Mouse (Mus musculus) gastrocnemius, postnatal 10 days (tissue): Measurements from ENCODE around the gene Faap20. TPM values are rescaled to one million over a fixed set of nuclear protein-coding genes. Genes with fewer than 3 reads are reported as not detected.
A peak's percentile ranks its signal among the peaks of the same experiment; 100 is the strongest.

Source experiments
- DNase-seq: peaks from one replicate; pipeline ENCODE4 v3.0.0; 2021; ENCODE audit warnings: mixed read lengths
- total RNA-seq, 2 experiments: library from RNA; stranded (reverse); gene quantifications; 2 replicates each; pipeline ENCODE4 v1.2.3; 2021

Faap20 gene
- total RNA-seq, 2 experiments from 2014 or later, result 18.9 to 26.4 TPM

DNA sequence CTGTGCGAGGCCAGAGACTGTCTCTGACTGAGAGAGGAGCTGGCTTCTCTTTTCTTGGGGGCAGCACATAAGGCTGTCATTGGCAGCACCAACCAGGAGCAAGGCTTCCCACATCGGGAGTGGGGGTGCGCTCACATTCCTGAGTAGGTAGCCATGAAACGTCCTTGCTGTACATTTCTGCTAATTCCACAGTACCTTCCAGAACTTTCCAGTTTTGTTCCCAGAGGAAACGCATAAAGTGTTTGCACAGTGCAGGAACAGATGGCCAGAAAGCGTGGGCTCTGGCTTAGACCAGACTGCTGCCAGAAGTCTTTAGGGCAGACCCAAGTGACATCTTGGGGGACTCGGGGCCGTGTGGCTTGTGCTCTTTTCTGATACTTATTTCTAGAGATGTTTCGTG is 34.0 kb downstream of the Faap20 start:
- no peak for DNase-seq

DNA sequence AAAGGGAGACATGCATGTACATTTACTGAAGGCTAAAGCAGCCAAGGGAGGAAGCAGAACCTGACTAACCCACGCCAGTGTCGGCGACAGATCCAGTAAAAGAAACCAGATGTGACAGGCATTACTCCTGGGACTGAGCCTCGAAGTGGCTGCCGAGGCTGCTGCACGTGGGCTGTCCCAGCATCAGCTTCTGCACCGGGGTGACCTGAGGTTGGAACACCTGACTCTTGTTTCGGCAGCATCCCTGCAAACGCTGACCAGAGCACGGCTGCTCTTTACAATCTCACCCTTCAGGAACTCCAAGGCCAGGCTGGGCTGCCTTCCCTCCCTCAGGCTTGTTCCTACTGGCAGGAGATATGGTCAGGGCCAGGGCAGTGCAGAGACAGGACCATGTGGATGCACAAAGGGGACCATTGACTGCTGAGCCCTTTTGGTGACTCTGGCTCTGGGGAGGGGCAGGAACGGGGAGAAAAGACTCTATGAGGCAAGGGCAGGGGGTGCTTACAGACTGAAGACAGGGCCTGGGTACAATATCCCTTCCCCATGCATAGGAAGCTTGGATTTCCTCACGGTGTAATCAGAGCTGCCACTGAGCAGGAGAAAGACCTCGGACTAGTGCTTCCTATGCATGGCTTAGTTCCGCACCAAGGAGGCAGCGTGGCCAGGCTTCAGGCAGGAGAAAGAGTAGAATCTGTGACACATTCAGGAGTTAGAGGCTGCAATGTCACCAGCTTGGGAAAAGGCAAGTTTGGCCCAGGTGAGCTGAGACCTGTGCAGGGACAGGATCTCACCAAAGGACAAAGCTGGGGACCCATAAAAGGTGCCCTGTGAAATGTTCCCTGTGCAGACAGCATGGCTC is 35.1 kb downstream of the Faap20 start:
- no peak for DNase-seq

DNA sequence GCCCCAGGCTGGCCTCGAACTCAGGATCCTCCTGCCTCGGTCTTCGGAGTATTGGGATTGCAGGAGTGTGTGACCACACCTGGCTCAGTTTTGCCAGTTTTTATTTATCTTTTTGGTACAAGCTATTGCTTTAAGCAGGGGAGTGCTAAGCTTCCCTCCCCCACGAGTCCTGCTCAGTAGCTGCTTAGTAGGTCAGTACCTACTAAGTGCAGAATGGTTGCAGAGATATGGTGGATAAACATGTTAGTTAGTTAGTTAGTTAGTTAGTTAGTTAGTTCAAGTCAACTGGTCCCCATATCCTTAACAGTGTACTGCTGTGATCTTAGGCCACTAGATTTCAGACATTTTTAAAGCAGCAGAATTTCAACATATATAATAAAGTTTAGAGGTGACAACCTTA is 36.5 kb downstream of the Faap20 start:
- no peak for DNase-seq

DNA sequence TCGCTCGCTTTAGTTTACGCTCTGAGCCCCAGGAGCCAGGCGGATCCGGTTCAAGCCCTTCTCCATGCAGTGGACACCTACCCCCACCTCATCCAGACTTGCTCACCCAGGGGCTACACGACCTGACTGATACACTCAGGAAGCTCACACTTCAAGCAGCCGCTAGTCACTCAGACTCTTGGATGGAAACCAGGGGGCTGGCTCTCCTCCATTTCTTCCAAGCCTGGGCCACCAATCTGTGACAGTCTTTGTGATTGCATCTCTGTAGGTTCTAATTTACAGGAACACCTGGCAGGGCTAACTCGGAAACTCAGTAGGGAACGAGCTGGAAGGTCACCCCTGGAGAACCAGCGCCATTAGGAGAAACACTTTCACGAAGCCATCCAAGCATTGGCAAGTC is 38.1 kb downstream of the Faap20 start:
- DNase-seq, result no peak

DNA sequence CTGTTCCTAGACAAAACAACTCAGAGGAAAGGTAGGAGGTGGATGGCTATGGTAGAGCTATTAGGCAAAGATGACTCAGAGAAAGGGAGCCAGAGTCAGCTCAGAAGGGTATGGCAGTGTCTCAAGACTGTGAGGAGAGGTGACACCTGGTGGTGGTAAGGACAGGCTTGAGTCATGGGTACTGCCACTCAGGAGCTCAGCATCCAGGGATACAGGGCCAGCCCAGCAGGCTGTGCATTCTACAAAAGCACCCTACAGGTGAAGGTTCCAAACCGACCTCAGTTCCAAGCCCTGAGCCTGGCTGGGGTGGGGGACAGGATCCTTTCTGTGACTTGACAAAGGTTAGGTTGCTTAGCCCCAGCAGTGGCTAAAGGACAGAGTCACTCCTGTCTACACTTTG is 39.0 kb downstream of the Faap20 start:
- no peak for DNase-seq

DNA sequence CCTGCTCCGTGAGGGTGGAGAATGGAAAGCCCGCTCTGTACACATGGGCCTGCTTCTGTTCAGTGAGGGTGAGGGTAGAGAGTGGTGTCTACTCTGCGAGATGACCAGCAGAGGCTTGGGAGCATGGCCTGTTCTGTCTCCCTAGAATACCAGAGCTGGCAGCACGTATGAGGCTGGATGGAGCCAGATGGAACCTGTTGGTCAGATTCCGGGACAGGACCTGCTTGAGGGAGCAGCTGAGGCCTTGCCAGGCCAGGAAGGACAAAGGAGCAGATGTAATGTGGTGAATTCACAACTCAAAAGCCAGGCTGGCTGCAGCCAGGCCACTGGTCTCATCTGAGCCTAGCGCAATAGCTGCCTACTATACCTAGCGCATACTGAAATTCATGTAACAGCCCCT is 40.4 kb downstream of the Faap20 start:
- DNase-seq, result no peak

DNA sequence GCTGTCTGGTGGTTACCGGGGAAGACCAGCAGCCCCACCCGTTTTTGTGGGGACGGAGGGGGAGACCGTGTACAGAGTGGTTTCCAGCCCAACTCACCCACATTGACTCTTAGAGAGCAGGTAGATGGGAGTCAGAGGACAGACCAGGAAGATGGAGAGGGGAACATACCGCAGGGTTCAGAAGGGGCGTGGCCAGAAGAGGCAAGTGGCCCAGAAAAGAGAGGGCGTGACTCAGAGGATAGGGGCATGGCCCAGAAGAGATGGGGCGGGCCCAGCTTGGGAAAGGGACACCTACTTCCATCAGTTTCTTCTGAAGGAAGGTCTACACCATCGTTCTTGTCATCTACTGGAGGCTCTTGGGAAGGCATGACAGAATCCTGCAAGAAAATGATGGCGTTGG is 43.3 kb downstream of the Faap20 start:
- DNase-seq, result no peak

DNA sequence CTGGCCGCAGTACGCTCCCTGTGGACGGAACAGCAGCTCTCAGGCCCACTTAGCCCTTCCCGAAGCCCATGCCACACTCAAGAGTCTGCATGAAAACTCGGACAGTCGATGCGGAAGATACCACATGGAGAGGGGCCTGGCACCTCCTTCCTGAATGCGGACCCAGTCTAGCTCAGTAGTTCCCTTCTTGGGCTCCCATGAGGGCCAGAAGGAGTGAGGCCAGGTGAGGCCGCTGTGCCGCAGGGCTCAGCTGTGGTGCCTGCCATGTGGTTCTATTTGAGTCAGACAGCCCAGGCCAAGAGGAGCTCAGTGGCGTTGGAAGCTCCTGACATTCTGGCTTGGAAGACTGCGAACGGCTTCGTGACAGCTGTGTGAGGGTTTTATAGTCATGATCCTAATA is 44.8 kb downstream of the Faap20 start:
- DNase-seq, result peak; percentile 34

DNA sequence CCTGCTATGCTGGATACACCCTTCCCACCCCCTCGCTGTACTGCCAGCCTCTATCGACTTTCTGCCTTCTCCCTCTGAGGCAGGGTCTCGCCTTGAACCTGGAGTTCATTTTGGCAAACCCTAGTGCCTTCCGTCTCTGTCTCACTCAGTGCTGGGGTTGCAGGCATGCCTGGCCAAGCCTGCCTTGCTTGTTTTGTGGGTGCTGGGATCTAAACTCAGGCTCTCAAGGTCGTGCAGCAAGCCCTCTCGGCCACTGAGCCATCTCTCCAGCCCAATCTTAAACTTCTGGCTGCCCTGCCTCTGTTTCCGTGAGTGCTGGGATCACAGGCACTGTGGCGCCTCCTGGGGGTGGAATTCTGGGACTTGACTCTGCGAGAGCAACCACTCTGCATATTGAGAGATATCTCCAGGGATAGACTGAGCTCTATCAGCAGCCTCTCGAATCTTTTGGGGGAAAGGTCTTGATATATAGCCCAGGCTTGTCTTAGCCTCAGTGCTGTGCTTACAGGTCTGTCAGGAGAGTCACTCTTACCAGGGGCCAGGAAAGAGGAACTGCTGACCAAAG is 45.5 kb downstream of the Faap20 start:
- DNase-seq, result peak; percentile 60

DNA sequence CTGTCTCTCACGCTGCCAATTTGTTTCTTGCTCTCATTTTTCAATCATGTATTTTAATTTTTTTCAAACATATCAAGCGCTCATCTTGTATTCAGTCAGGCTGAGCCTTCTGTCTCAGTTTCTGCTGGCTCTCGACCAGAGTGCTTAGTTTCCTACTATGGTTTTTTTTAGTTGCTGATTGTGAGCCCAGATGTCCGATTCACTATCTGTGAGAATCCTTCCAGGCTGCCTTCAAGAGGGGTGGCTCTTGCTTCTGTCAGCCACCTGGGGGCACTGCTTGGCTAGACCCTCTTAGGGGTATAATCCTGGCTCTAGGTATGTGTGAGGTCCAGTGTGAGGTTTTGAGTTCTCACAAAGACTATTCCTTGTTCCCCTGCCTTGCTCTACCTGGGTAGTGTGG is 46.4 kb downstream of the Faap20 start:
- DNase-seq, result peak; percentile 47

DNA sequence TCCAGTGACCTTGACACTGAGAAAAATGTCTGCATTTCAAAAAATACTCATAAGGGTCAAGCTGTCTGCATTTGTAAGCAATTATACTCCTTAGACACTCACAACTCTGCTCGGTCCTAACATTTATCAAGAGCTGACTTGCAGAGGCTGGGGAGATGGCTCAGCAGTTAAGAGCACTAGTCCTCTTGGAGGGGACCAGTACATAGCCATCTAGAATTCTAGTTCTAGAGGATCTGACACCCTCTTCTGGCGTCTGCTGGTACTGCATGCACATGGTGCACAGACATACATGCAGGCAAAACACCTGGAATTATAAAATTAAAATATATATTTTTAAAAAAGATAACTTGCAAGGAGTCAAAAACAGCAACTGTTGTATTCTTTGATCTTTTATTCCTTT is 47.5 kb downstream of the Faap20 start:
- peak; percentile 56 for DNase-seq

DNA sequence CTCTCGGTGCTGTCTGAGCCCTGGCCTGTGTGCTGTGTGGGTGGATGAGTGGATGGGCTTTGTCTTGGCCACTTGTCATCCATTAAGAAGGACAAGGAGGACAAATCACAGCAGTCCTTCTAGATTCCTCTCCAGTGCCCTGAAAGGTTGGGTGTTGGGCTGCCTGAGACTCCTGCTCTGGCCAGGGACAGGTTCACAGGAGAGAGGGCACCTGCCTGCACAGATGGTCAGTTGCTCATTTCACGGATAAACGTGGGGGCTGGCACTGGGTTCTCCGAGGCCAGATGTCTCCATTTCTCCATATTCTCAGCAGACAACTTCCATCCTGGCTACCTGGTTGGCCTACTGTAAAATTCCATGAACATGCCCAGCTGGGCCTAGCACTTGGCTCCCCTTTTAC is 49.2 kb downstream of the Faap20 start:
- no peak for DNase-seq

DNA sequence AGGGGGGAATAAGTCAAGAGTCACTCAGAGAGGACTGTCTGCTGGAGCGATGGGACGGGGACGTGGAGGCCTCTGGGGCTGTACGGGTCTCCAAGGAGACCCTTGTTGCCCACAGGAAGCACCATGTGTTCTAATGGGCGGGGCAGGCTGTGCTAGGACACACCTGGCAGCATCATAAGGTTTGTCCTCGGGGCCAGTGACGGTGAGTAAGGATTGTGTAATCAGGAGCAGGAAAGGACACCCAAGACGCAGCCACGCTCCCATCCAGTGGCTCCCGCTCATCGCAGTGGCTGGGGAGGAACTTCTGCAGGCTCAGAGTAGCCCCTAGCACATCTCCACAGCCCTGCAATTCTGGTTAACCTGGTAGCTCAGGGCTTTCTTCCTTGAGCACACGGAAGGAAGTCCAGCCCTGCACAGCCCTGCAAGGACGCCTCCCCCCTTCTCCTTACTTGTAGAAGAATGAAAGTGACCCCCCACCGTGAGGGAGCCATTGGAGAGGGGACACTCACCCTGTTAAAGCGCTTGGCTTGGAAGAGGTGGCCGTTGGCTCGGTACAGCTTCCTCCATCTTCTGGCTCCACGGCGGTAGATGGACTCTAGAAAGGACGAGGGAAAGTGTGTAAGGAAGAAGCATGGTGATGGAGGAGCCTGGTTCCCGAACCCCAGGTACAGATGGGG is 51.0 kb downstream of the Faap20 start:
- DNase-seq, result no peak

DNA sequence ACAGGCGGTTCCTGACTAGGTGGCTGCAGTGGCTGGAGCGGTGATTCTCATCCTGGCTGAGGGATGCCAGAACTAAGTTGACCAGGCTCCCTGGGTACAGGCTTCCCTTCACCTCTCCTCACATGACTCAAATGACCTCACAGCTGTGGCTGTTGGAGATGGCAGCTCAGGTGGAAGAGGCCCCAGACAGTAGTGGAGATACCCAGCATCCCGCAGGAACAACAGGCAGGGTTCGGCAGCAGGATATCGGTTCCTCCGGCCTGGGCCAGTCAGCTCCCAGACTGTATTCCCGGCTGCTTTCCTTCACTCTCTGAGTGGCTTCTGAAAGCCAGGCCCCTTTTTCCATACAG is 51.5 kb downstream of the Faap20 start:
- no peak for DNase-seq

DNA sequence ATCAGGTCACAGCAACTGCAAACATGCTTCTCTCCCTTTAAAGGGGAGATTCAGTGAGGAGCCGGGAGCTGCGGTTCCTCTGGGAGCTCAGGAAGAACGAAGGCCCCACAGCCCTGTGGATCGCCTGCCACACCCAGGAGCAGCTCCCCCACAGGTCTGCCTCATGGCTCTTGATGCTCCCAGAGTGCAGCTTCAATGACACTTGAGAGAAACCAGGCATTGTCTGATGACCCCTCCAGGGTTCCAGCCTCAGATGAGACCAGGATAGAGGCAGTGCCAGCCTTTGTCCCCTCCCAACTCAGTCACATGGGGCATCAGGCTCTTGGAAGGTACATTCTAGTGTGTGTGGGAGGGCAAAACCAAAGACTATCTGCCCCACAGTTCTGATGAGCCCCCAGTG is 52.4 kb downstream of the Faap20 start:
- DNase-seq, result no peak

DNA sequence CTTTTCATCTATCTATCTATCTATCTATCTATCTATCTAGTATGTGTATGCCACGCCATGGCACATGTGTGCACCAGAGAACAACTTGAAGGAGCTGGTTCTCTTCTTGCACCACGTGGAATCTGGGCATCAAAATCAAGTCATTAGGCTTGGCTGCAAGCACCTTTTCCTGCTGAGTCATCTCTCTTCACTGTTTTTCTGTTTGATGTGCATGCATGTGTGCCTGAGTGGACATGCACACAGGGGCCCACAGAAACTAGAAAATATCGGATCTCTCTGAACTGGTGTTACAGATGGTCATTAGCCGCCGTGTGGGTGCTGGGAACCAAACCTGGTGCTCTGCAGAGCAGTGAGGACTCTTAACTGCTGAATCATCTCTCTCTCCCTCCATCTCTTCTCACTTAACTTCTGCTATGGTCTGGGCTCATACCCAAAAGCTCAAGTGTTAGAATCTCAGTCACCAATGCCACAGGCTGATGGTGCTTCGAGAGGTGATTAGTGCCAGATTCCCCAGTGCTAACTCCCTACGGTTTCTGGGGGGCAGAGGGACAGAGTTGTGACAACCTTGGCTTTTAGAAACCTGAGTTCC is 55.0 kb downstream of the Faap20 start:
- DNase-seq, result no peak

DNA sequence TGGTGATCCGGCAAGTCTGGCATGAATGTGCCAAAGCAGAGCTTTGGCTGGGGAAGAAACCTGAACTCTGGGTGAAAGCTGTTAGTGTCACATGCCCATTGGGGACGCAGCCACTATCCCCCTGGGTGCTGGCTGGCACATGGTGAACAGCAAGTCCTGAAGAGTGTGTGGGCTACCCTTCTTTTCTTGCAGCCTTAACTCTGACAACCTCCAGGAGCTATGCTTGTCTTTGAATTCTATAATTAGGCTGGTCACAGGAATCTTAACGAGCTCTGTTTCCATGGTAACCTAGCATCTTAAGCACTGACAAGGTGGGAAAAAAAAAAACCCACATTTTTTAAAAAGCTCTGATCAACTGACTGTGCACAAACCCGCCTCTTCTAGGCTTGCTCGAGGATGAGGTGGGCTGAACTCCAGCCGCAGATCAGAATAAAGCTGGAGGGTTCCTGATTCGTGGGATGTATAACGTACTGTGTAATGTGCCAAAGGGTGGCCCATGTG is 56.0 kb downstream of the Faap20 start:
- no peak for DNase-seq

Other genes starting within 250 kb of the Faap20 start
- under 1 TPM; 0.09 to 0.14 TPM for gene Plch2, start 193.0 kb upstream of the Faap20 start, total RNA-seq
- gene Pex10, start 182.8 kb upstream of the Faap20 start, total RNA-seq, result 10 to 100 TPM; 10.5 to 13.6 TPM
- 10 to 100 TPM; 49.0 to 58.1 TPM for gene Rer1, start 163.4 kb upstream of the Faap20 start, total RNA-seq
- gene Morn1, start 163.2 kb upstream of the Faap20 start, total RNA-seq, result 1 to 10 TPM; 2.6 to 4.3 TPM
- 10 to 100 TPM; 68.1 to 79.6 TPM for gene Ski, start 27.2 kb upstream of the Faap20 start, total RNA-seq
- gene Prkcz, start 111.6 kb downstream of the Faap20 start, total RNA-seq, result 1 to 10 TPM; 2.6 to 3.0 TPM
- gene Gabrd, start 148.3 kb downstream of the Faap20 start, total RNA-seq, result under 1 TPM; 0.81 to 0.96 TPM
- 1 to 10 TPM; 1.2 TPM for gene Cfap74, start 159.4 kb downstream of the Faap20 start, total RNA-seq
- gene Tmem52, start 219.3 kb downstream of the Faap20 start, total RNA-seq, result 100 to 1,000 TPM; 122 to 216 TPM
- 100 to 1,000 TPM; 156 to 177 TPM for gene Gnb1, start 241.6 kb downstream of the Faap20 start, total RNA-seq